ENCODE assay signal across 16 mouse cellular contexts in the genomic region with DNA sequence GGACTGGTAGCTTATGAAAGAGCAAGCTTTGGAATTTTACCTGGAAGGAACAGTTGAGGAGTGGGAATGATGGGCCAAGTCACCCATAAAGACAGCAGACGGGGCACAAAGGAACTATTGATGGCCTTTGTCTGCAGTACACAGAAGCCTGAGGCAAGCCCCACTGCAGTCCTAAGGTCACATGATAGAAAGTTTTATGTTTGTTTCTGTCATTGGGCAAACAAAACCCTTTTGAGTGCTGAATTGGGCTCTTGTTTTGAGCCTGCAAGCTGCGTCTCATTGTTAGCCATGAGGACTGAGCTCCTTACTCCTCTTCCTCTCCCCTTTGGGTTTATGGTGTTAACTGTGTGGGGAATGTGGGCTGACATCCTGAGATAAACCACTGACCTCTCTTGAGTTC.
DNase-seq lines count a peak whose midpoint lies in the region; ATAC-seq and TF ChIP-seq lines count a peak whose summit lies in the region.
"Had no signal": no experiment of that assay in that cellular context is flagged by ENCODE, and none has a peak within 500 bp of the region (broad histone marks: within the 10 kb centered on the region; RNA-seq: fewer than 3 reads in every experiment).

No protein-coding gene starts in this region.

- WGBS in forebrain, embryonic 11.5 days: 18% methylated on average over 2 of the region's 2 CpGs
- 29% methylated on average over 2 of the region's 2 CpGs for WGBS in forebrain, postnatal 0 days
- 38% methylated on average over 2 of the region's 2 CpGs for WGBS in embryonic facial prominence, embryonic 11.5 days
- WGBS in forebrain, embryonic 14.5 days: 6% methylated on average over 2 of the region's 2 CpGs

- intact Hi-C loops in left cerebral cortex, adult 2 months (cut with DNase I): no loop called here

- no peaks in the 10 kb centered on the region for H3K27me3 ChIP-seq in forebrain, embryonic 11.5 days (ENCODE audit: control insufficient read depth, insufficient read depth, low read length)
- no peaks in the 10 kb centered on the region for H3K27me3 ChIP-seq in forebrain, postnatal 0 days (ENCODE audit: insufficient read depth, low read length)
- no peaks in the 10 kb centered on the region for H3K27me3 ChIP-seq in embryonic facial prominence, embryonic 11.5 days (ENCODE audit: control insufficient read depth, insufficient read depth, low read length)
- H3K27me3 ChIP-seq in forebrain, embryonic 14.5 days (replicated peaks; ENCODE audit: control insufficient read depth, insufficient read depth, low read length): no peaks in the 10 kb centered on the region
- H3K27me3 ChIP-seq: hindbrain, embryonic 15.5 days; limb, embryonic 15.5 days; lung, embryonic 15.5 days had no signal

- H3K36me3 ChIP-seq in forebrain, embryonic 11.5 days (ENCODE audit: control insufficient read depth, insufficient read depth, low read length): no peaks in the 10 kb centered on the region
- no peaks in the 10 kb centered on the region for H3K36me3 ChIP-seq in forebrain, postnatal 0 days (ENCODE audit: insufficient read depth)
- no peaks in the 10 kb centered on the region for H3K36me3 ChIP-seq in embryonic facial prominence, embryonic 11.5 days (replicated peaks; ENCODE audit: control insufficient read depth, insufficient read depth, low read depth, low read length)
- H3K36me3 ChIP-seq in forebrain, embryonic 14.5 days (ENCODE audit: control insufficient read depth, insufficient read depth, low read length): no peaks in the 10 kb centered on the region
- H3K36me3 ChIP-seq: hindbrain, embryonic 15.5 days; limb, embryonic 15.5 days; lung, embryonic 15.5 days had no signal

- DNase-seq in forebrain, embryonic 11.5 days (ENCODE audit: low spot score): peak; percentile 43
- DNase-seq in forebrain, postnatal 0 days: no peak
- DNase-seq in left cerebral cortex, adult 11 months (ENCODE audit: low spot score): peak; percentile 32
- DNase-seq in left cerebral cortex, adult 2 months (ENCODE audit: extremely low spot score in 1 of 2, low spot score in 2 of 2): no peak
- peak; percentile 14 for DNase-seq in ZHBTc4 (ENCODE audit: low read depth, low spot score)
- no peak for DNase-seq in embryonic facial prominence, embryonic 11.5 days (ENCODE audit: low spot score)
- DNase-seq in forebrain, embryonic 14.5 days (ENCODE audit: low spot score): no peak
- DNase-seq: gastrocnemius, postnatal 14 days; kidney, adult 9 months had no signal

- H3K9ac ChIP-seq in forebrain, embryonic 11.5 days (ENCODE audit: low read length): no peak overlapping the region
- H3K9ac ChIP-seq in forebrain, postnatal 0 days: no peak overlapping the region
- H3K9ac ChIP-seq in embryonic facial prominence, embryonic 11.5 days (replicated peaks; ENCODE audit: low read length): no peak overlapping the region
- no peak overlapping the region for H3K9ac ChIP-seq in forebrain, embryonic 14.5 days (ENCODE audit: low read length)
- H3K9ac ChIP-seq: hindbrain, embryonic 15.5 days; limb, embryonic 15.5 days; lung, embryonic 15.5 days had no signal

- no peak overlapping the region for H3K4me2 ChIP-seq in forebrain, embryonic 11.5 days (ENCODE audit: low read depth, low read length, severe bottlenecking)
- no peak overlapping the region for H3K4me2 ChIP-seq in forebrain, postnatal 0 days (ENCODE audit: low read depth)
- no peak overlapping the region for H3K4me2 ChIP-seq in embryonic facial prominence, embryonic 11.5 days (ENCODE audit: low read depth, low read length)
- no peak overlapping the region for H3K4me2 ChIP-seq in forebrain, embryonic 14.5 days (ENCODE audit: low read length)
- H3K4me2 ChIP-seq: heart, embryonic 11.5 days; hindbrain, embryonic 15.5 days; limb, embryonic 15.5 days; lung, embryonic 15.5 days had no signal

- H3K4me1 ChIP-seq in forebrain, embryonic 11.5 days (replicated peaks; ENCODE audit: control insufficient read depth, insufficient read depth, low read length): no peaks in the 10 kb centered on the region
- no peaks in the 10 kb centered on the region for H3K4me1 ChIP-seq in forebrain, postnatal 0 days (ENCODE audit: insufficient read depth)
- H3K4me1 ChIP-seq in embryonic facial prominence, embryonic 11.5 days (ENCODE audit: control insufficient read depth, insufficient read depth, low read length): no peaks in the 10 kb centered on the region
- H3K4me1 ChIP-seq in forebrain, embryonic 14.5 days (ENCODE audit: control insufficient read depth, insufficient read depth, low read length): no peaks in the 10 kb centered on the region
- H3K4me1 ChIP-seq: hindbrain, embryonic 15.5 days; limb, embryonic 15.5 days; lung, embryonic 15.5 days had no signal

- H3K27ac ChIP-seq in forebrain, embryonic 11.5 days (ENCODE audit: low read depth, low read length): no peak overlapping the region
- H3K27ac ChIP-seq in forebrain, postnatal 0 days (ENCODE audit: low read depth, low read length): no peak overlapping the region
- H3K27ac ChIP-seq in left cerebral cortex, adult 2 months: no peak overlapping the region
- H3K27ac ChIP-seq in embryonic facial prominence, embryonic 11.5 days (replicated peaks; ENCODE audit: low read depth, low read length): no peak overlapping the region
- H3K27ac ChIP-seq in forebrain, embryonic 14.5 days (ENCODE audit: low read depth, low read length): no peak overlapping the region
- H3K27ac ChIP-seq: hindbrain, embryonic 15.5 days; limb, embryonic 15.5 days; lung, embryonic 15.5 days; stomach, postnatal 0 days had no signal

- H3K4me3 ChIP-seq in forebrain, embryonic 11.5 days (ENCODE audit: low read depth, low read length): no peak overlapping the region
- H3K4me3 ChIP-seq in forebrain, postnatal 0 days (ENCODE audit: low read depth, low read length): no peak overlapping the region
- H3K4me3 ChIP-seq in left cerebral cortex, adult 2 months: no peak overlapping the region
- H3K4me3 ChIP-seq in embryonic facial prominence, embryonic 11.5 days (ENCODE audit: low read depth, low read length): no peak overlapping the region
- no peak overlapping the region for H3K4me3 ChIP-seq in forebrain, embryonic 14.5 days (ENCODE audit: low read depth, low read length)
- H3K4me3 ChIP-seq: hindbrain, embryonic 15.5 days; limb, embryonic 15.5 days; lung, embryonic 15.5 days had no signal

- no peaks in the 10 kb centered on the region for H3K9me3 ChIP-seq in forebrain, embryonic 11.5 days (ENCODE audit: control insufficient read depth, low read length)
- no peaks in the 10 kb centered on the region for H3K9me3 ChIP-seq in forebrain, postnatal 0 days (ENCODE audit: low read length)
- no peaks in the 10 kb centered on the region for H3K9me3 ChIP-seq in embryonic facial prominence, embryonic 11.5 days (replicated peaks; ENCODE audit: control insufficient read depth, low read length)
- H3K9me3 ChIP-seq in forebrain, embryonic 14.5 days (replicated peaks; ENCODE audit: control insufficient read depth, low read length): no peaks in the 10 kb centered on the region
- H3K9me3 ChIP-seq: hindbrain, embryonic 15.5 days; limb, embryonic 15.5 days; lung, embryonic 15.5 days had no signal

- peak; percentile 64; the same call in 1 of the 2 replicates for ATAC-seq in forebrain, embryonic 11.5 days (replicated peaks; ENCODE audit: low FRiP score)
- ATAC-seq in forebrain, postnatal 0 days: no peak
- 0 out of 2 replicates have a peak, but pooled peaks have one; percentile 14 for ATAC-seq in embryonic facial prominence, embryonic 11.5 days (replicated peaks; ENCODE audit: insufficient number of reproducible peaks, low FRiP score, low TSS enrichment, low read depth)
- ATAC-seq in megakaryocyte, adult 5-6 weeks (ENCODE audit: poor library complexity, severe bottlenecking): no peak
- no peak for ATAC-seq in forebrain, embryonic 14.5 days
- ATAC-seq: activated CD4-positive, CD25-positive, alpha-beta regulatory T cell, adult 4 months had no signal

- no peak for TF ChIP-seq CTCF in forebrain, postnatal 0 days (IDR thresholded peaks at IDR 0.05; ENCODE audit: low read depth)
- TF ChIP-seq CTCF in left cerebral cortex, adult 2 months (IDR thresholded peaks at IDR 0.05): no peak

Comparison
In these comparisons a context has a peak if more than half of its experiments do, and no peak if none do; other contexts are left out.
1. ATAC-seq: peak in forebrain, embryonic 11.5 days (single experiment) and embryonic facial prominence, embryonic 11.5 days (single experiment); none in forebrain, postnatal 0 days (single experiment), megakaryocyte, adult 5-6 weeks (single experiment) and forebrain, embryonic 14.5 days (single experiment).
2. DNase-seq: peak in forebrain, embryonic 11.5 days (single experiment), left cerebral cortex, adult 11 months (single experiment) and ZHBTc4 (single experiment); none in forebrain, postnatal 0 days (single experiment), left cerebral cortex, adult 2 months (0 of 2), embryonic facial prominence, embryonic 11.5 days (single experiment) and forebrain, embryonic 14.5 days (single experiment).